Mouse (Mus musculus): Measurements from ENCODE around the gene Olfr815. TPM values are rescaled to one million over a fixed set of nuclear protein-coding genes. Genes with fewer than 3 reads are reported as not detected.
"Not testable (repeated sequence)": the region's sequence is repeated elsewhere in the genome, so short reads cannot be mapped to it uniquely, and the experiment has no call there.

The Olfr815 gene
- total RNA-seq (2021): not detected
- not detected in 2 replicates for polyA plus RNA-seq (2012; rRNA removed)
- long read RNA-seq: 0 reads

GRCm38 (mm10) chr10:129905767-129906166 is at the start of gene Olfr815:
Gene Olfr815, minus strand, starts transcription at chr10:129905867.
- DNase-seq: not testable (repeated sequence)

DNA sequence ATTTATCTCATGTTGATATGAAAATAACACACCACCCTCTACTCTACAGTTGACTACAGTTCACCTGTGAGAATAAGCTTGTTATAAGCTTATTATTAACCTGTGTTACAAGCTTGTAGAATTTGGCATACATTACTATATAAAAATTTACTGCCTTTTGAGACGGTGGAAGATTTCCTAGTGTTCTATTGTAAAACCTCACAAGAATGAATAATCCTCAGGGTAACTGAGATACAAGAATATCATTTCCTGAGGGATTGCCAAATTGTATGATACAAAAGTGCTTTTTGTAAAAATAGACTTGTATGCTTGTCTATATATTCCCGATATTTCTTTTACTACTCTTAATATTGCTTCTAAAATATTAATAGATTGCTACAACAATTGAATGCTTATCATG is 43.3 kb upstream of the Olfr815 start, which contains the start of gene Olfr818:
Gene Olfr818 (minus strand): TSS at position 101 of the 400 bp plus-strand sequence.
- DNase-seq: no peak

GRCm38 (mm10) chr10:129915497-129915896 is 9.8 kb upstream of the Olfr815 start, which contains the start of gene Olfr816:
Gene Olfr816, minus strand, starts transcription at chr10:129915597.
- DNase-seq: no peak

DNA sequence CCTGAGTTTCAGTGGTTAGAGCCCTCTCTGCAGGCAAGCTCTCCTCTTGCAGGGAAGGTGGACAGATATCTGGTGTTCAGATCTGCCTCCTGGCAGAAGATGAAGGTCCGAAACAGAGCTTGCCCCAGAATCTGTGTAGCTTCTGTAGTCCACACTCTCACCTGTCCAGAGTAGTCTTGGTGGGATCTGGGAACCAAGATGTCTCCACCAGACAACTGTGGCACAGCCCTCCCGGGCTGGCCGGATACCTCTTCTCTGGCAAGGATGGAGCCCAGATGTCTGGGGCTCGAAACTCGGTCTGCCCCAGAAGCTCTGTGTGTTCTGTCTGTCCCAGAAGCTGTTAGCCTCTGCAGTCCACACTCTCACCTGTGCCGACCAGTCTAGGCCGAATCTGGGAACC is 19.7 kb downstream of the Olfr815 start:
- no peak for DNase-seq

- not testable (repeated sequence) for DNase-seq
Observed at GRCm38 (mm10) chr10:129885496-129885895, 20.2 kb downstream of the Olfr815 start.

DNA sequence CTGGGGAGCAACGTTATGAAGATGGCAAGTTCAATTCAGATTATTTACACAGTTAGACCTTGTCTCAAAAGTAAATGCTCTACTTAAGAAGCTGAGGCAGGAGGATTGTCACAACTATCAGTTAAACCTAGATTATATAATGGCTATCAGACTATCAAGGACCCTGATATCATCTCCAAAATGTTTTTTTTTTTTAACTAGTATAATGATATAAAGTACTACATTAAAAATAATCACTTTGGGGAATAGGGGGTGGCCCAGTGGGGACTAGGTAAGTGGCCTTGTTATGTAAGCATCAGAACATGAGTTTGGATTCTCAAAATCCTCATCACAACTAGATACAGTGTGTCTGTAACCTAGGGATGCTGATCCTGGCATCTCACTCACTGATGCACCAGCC is 25.9 kb downstream of the Olfr815 start, which contains the start of gene Olfr814:
Gene Olfr814 (minus strand): TSS at position 101 of the 400 bp plus-strand sequence.
- not testable (repeated sequence) for DNase-seq

GRCm38 (mm10) chr10:129855067-129855466 is 50.6 kb downstream of the Olfr815 start, which contains the start of gene Olfr813:
Gene Olfr813, plus strand, starts transcription at chr10:129855367.
- no peak for DNase-seq

Other genes with a start within 250 kb of the Olfr815 start
- not detected for gene Olfr800, start 248.2 kb downstream of the Olfr815 start, total RNA-seq (2021)
- gene Olfr800, start 248.2 kb downstream of the Olfr815 start, polyA plus RNA-seq (2012; rRNA removed): not detected in 2 replicates
- not detected for gene Olfr801, start 232.0 kb downstream of the Olfr815 start, total RNA-seq (2021)
- not detected in 2 replicates for gene Olfr801, start 232.0 kb downstream of the Olfr815 start, polyA plus RNA-seq (2012; rRNA removed)
- gene Olfr802, start 217.7 kb downstream of the Olfr815 start, total RNA-seq (2021): not detected
- gene Olfr802, start 217.7 kb downstream of the Olfr815 start, polyA plus RNA-seq (2012; rRNA removed): not detected in 2 replicates
- not detected for gene Olfr803, start 211.6 kb downstream of the Olfr815 start, total RNA-seq (2021)
- gene Olfr803, start 211.6 kb downstream of the Olfr815 start, polyA plus RNA-seq (2012; rRNA removed): not detected in 2 replicates
- gene Olfr804, start 202.7 kb downstream of the Olfr815 start, total RNA-seq (2021): not detected
- gene Olfr804, start 202.7 kb downstream of the Olfr815 start, polyA plus RNA-seq (2012; rRNA removed): not detected in 2 replicates
- gene Olfr805, start 176.5 kb downstream of the Olfr815 start, total RNA-seq (2021): not detected
- not detected in 2 replicates for gene Olfr805, start 176.5 kb downstream of the Olfr815 start, polyA plus RNA-seq (2012; rRNA removed)
- not detected for gene Olfr806, start 163.9 kb downstream of the Olfr815 start, total RNA-seq (2021)
- gene Olfr806, start 163.9 kb downstream of the Olfr815 start, polyA plus RNA-seq (2012; rRNA removed): not detected in 2 replicates
- not detected for gene Olfr807, start 148.1 kb downstream of the Olfr815 start, total RNA-seq (2021)
- not detected in 2 replicates for gene Olfr807, start 148.1 kb downstream of the Olfr815 start, polyA plus RNA-seq (2012; rRNA removed)
- not detected for gene Olfr808, start 140.4 kb downstream of the Olfr815 start, total RNA-seq (2021)
- not detected in 2 replicates for gene Olfr808, start 140.4 kb downstream of the Olfr815 start, polyA plus RNA-seq (2012; rRNA removed)
- not detected for gene Olfr809, start 131.2 kb downstream of the Olfr815 start, total RNA-seq (2021)
- not detected in 2 replicates for gene Olfr809, start 131.2 kb downstream of the Olfr815 start, polyA plus RNA-seq (2012; rRNA removed)
- gene Olfr810, start 111.0 kb downstream of the Olfr815 start, total RNA-seq (2021): not detected
- not detected in 2 replicates for gene Olfr810, start 111.0 kb downstream of the Olfr815 start, polyA plus RNA-seq (2012; rRNA removed)
- not detected for gene Olfr811, start 101.5 kb downstream of the Olfr815 start, total RNA-seq (2021)
- not detected in 2 replicates for gene Olfr811, start 101.5 kb downstream of the Olfr815 start, polyA plus RNA-seq (2012; rRNA removed)
- not detected for gene Olfr812, start 59.8 kb downstream of the Olfr815 start, total RNA-seq (2021)
- not detected in 2 replicates for gene Olfr812, start 59.8 kb downstream of the Olfr815 start, polyA plus RNA-seq (2012; rRNA removed)
- gene Olfr813, start 50.5 kb downstream of the Olfr815 start, total RNA-seq (2021): not detected
- not detected in 2 replicates for gene Olfr813, start 50.5 kb downstream of the Olfr815 start, polyA plus RNA-seq (2012; rRNA removed)
- gene Olfr814, start 26.0 kb downstream of the Olfr815 start, total RNA-seq (2021): not detected
- gene Olfr814, start 26.0 kb downstream of the Olfr815 start, polyA plus RNA-seq (2012; rRNA removed): not detected in 2 replicates
- not detected for gene Olfr816, start 9.7 kb upstream of the Olfr815 start, total RNA-seq (2021)
- gene Olfr816, start 9.7 kb upstream of the Olfr815 start, polyA plus RNA-seq (2012; rRNA removed): not detected in 2 replicates
- gene Olfr818, start 43.2 kb upstream of the Olfr815 start, total RNA-seq (2021): not detected
- not detected in 2 replicates for gene Olfr818, start 43.2 kb upstream of the Olfr815 start, polyA plus RNA-seq (2012; rRNA removed)
- gene Olfr819, start 61.4 kb upstream of the Olfr815 start, total RNA-seq (2021): not detected
- not detected in 2 replicates for gene Olfr819, start 61.4 kb upstream of the Olfr815 start, polyA plus RNA-seq (2012; rRNA removed)
- gene Olfr247, start 70.3 kb upstream of the Olfr815 start, total RNA-seq (2021): not detected
- not detected in 2 replicates for gene Olfr247, start 70.3 kb upstream of the Olfr815 start, polyA plus RNA-seq (2012; rRNA removed)
- not detected for gene Gm10310, start 79.2 kb upstream of the Olfr815 start, total RNA-seq (2021)
- not detected in 2 replicates for gene Gm10310, start 79.2 kb upstream of the Olfr815 start, polyA plus RNA-seq (2012; rRNA removed)
- gene Olfr820, start 106.8 kb upstream of the Olfr815 start, total RNA-seq (2021): not detected
- not detected in 2 replicates for gene Olfr820, start 106.8 kb upstream of the Olfr815 start, polyA plus RNA-seq (2012; rRNA removed)
- gene Olfr821, start 124.5 kb upstream of the Olfr815 start, total RNA-seq (2021): not detected
- not detected in 2 replicates for gene Olfr821, start 124.5 kb upstream of the Olfr815 start, polyA plus RNA-seq (2012; rRNA removed)
- gene Olfr822, start 165.3 kb upstream of the Olfr815 start, total RNA-seq (2021): not detected
- gene Olfr822, start 165.3 kb upstream of the Olfr815 start, polyA plus RNA-seq (2012; rRNA removed): not detected in 2 replicates
- gene Olfr823, start 209.5 kb upstream of the Olfr815 start, total RNA-seq (2021): not detected
- not detected in 2 replicates for gene Olfr823, start 209.5 kb upstream of the Olfr815 start, polyA plus RNA-seq (2012; rRNA removed)
- not detected for gene Olfr824, start 224.1 kb upstream of the Olfr815 start, total RNA-seq (2021)
- not detected in 2 replicates for gene Olfr824, start 224.1 kb upstream of the Olfr815 start, polyA plus RNA-seq (2012; rRNA removed)